In genomic region chr1:127808671-127809070, GRCm38 (mm10) we compare ENCODE assay signal across 34 mouse cellular contexts. TPM values are rescaled to one million over a fixed set of nuclear protein-coding genes. Genes with fewer than 3 reads are reported as not detected.
"Had no signal": no experiment of that assay in that cellular context is flagged by ENCODE, and none has a peak within 500 bp of the region (broad histone marks: within the 10 kb centered on the region; RNA-seq: fewer than 3 reads in every experiment).

No protein-coding gene starts in this region.

- H3K9ac ChIP-seq: limb, embryonic 12.5 days; limb, embryonic 13.5 days; limb, embryonic 15.5 days; liver, embryonic 12.5 days; liver, embryonic 13.5 days; liver, embryonic 14.5 days; liver, embryonic 15.5 days; lung, embryonic 14.5 days; lung, embryonic 15.5 days; midbrain, embryonic 12.5 days; midbrain, embryonic 13.5 days; midbrain, embryonic 15.5 days; neural tube, embryonic 12.5 days had no signal

- H3K4me1 ChIP-seq: limb, embryonic 10.5 days; limb, embryonic 12.5 days; limb, embryonic 13.5 days; limb, embryonic 15.5 days; liver, embryonic 12.5 days; liver, embryonic 13.5 days; liver, embryonic 15.5 days; lung, embryonic 15.5 days; midbrain, embryonic 12.5 days; midbrain, embryonic 13.5 days; midbrain, embryonic 15.5 days; neural tube, embryonic 12.5 days had no signal

- H3K4me3 ChIP-seq: limb, embryonic 10.5 days; limb, embryonic 12.5 days; limb, embryonic 13.5 days; limb, embryonic 15.5 days; liver, embryonic 12.5 days; liver, embryonic 13.5 days; liver, embryonic 15.5 days; lung, embryonic 15.5 days; megakaryocyte, embryonic 14.5 days; midbrain, embryonic 10.5 days; midbrain, embryonic 12.5 days; midbrain, embryonic 13.5 days; midbrain, embryonic 15.5 days; myocyte; neural tube, embryonic 12.5 days had no signal

- DNase-seq: left cerebral cortex, postnatal 4 days; liver, embryonic 13.5 days; lung, adult 18-20 months; lung, adult 2 months; lung, embryonic 14.5 days; lung, postnatal 10 days; lung, postnatal 14 days; lung, postnatal 36 days; lung, postnatal 4 days; midbrain, embryonic 14.5 days had no signal

- H3K4me2 ChIP-seq: limb, embryonic 12.5 days; limb, embryonic 13.5 days; limb, embryonic 15.5 days; liver, embryonic 11.5 days; liver, embryonic 12.5 days; liver, embryonic 13.5 days; liver, embryonic 15.5 days; lung, embryonic 14.5 days; lung, embryonic 15.5 days; midbrain, embryonic 11.5 days; midbrain, embryonic 12.5 days; midbrain, embryonic 13.5 days; midbrain, embryonic 15.5 days; neural tube, embryonic 12.5 days had no signal

- ATAC-seq: liver, embryonic 12.5 days; lung, postnatal 0 days; midbrain, embryonic 15.5 days; midbrain, embryonic 16.5 days had no signal

- H3K27ac ChIP-seq: limb, embryonic 10.5 days; limb, embryonic 12.5 days; limb, embryonic 13.5 days; limb, embryonic 15.5 days; liver, embryonic 12.5 days; liver, embryonic 13.5 days; liver, embryonic 14.5 days; liver, embryonic 15.5 days; lung, embryonic 15.5 days; macrophage; midbrain, embryonic 10.5 days; midbrain, embryonic 12.5 days; midbrain, embryonic 13.5 days; midbrain, embryonic 15.5 days; neural tube, embryonic 12.5 days had no signal

- H3K27me3 ChIP-seq: limb, embryonic 12.5 days; limb, embryonic 13.5 days; limb, embryonic 15.5 days; liver, embryonic 12.5 days; liver, embryonic 13.5 days; liver, embryonic 15.5 days; lung, embryonic 15.5 days; megakaryocyte, embryonic 14.5 days; midbrain, embryonic 12.5 days; midbrain, embryonic 13.5 days; midbrain, embryonic 15.5 days; neural tube, embryonic 12.5 days had no signal

- H3K9me3 ChIP-seq: limb, embryonic 10.5 days; limb, embryonic 12.5 days; limb, embryonic 13.5 days; limb, embryonic 15.5 days; liver, embryonic 12.5 days; liver, embryonic 13.5 days; liver, embryonic 15.5 days; lung, embryonic 15.5 days; megakaryocyte, embryonic 14.5 days; midbrain, embryonic 10.5 days; midbrain, embryonic 12.5 days; midbrain, embryonic 13.5 days; midbrain, embryonic 15.5 days; neural tube, embryonic 12.5 days had no signal

RNA-seq across cellular contexts. Expression of gene Map3k19, which starts 46.2 kb away (rescaled TPM):
- polyA plus RNA-seq: limb, embryonic 10.5 days; limb, embryonic 11.5 days; limb, embryonic 12.5 days; limb, embryonic 13.5 days; limb, embryonic 14.5 days; limb, embryonic 15.5 days; liver, embryonic 11.5 days; liver, embryonic 12.5 days; liver, embryonic 13.5 days; liver, embryonic 16.5 days; neural tube, embryonic 11.5 days; neural tube, embryonic 12.5 days had no signal
